Mouse (Mus musculus) MEL (cell line): ENCODE measurements around the gene Gucd1.

Experiments used
- CHD2 ChIP-seq: IDR thresholded peaks from 2 replicates; pipeline ENCODE4 v1.6.1; 2011; ENCODE audit warnings: low read length, improper control_type of control experiment
- CTCF ChIP-seq, 3 experiments: IDR thresholded peaks in 2 of 3; conservative IDR thresholded peaks in 1 of 3; 2 replicates each; pipeline ENCODE4 v1.5.1; 2011 to 2012; ENCODE audit warnings: low read length in 3 of 3, low read depth in 2 of 3, mild to moderate bottlenecking in 2 of 3, improper control_type of control experiment in 1 of 3, inconsistent platforms in 1 of 3, mixed read lengths in 1 of 3, moderate library complexity in 1 of 3; ENCODE audit not compliant: control insufficient read depth in 1 of 3, insufficient read depth in 1 of 3, poor library complexity in 1 of 3, severe bottlenecking in 1 of 3
- RAD21 ChIP-seq: IDR thresholded peaks from 2 replicates; pipeline ENCODE4 v1.6.1; 2011; ENCODE audit warnings: mild to moderate bottlenecking, low read depth, low read length, improper control_type of control experiment
- ZMIZ1 ChIP-seq: IDR thresholded peaks from 2 replicates; pipeline ENCODE4 v1.6.1; 2012; ENCODE audit warnings: low read depth, mild to moderate bottlenecking, inconsistent platforms, low read length, improper control_type of control experiment, moderate library complexity

DNA sequence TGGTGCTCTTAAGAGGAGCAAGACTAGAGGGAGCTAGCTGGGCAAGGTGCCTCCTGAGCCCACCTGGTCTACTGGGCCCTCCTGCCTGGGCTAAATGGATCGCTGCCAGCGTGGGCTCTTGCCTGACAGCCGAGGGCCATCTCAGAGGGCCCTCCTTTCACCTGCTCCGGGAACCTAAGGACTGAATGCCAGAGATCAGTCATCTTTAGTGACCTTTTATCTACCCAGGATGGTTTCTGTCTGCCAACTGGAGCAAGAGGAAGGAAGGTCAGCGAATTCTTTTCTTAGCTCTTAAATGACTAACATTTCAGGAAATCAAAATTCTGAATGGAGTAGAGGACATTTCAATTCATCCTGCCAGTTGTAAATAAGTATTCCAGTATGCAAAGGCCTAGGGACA, 167.2 kb downstream of the Gucd1 start:
- no peak for TF ChIP-seq ZMIZ1
- no peak for TF ChIP-seq RAD21
- TF ChIP-seq CHD2 = no peak
- no peak for TF ChIP-seq CTCF (IDR thresholded peaks at IDR 0.05 in 2 of 3, conservative IDR thresholded peaks at IDR 0.05 in 1 of 3; ENCODE audit: control insufficient read depth in 1 of 3, insufficient read depth in 1 of 3, low read depth in 2 of 3, low read length in 3 of 3, poor library complexity in 1 of 3, severe bottlenecking in 1 of 3)
